Mouse (Mus musculus) effector memory CD4-positive, alpha-beta T cell, adult 7 months (primary cell): Measurements from ENCODE around the gene 4930555G01Rik. TPM values are rescaled to one million over a fixed set of nuclear protein-coding genes. Genes with fewer than 3 reads are reported as not detected.

Source experiments
- polyA plus RNA-seq: library from polyadenylated mRNA; unstranded; fragments of 100-300 nt; shearing (Covaris generic); gene quantifications from one replicate; pipeline ENCODE4 v1.2.1, GENCODE M21; 2017

Gene 4930555G01Rik
- polyA plus RNA-seq, result 0.35 TPM

GRCm38 (mm10) chr14:5050329-5050728 is at the start of gene 4930555G01Rik:
TSS of gene 4930555G01Rik (plus strand) at chr14:5050629.

DNA sequence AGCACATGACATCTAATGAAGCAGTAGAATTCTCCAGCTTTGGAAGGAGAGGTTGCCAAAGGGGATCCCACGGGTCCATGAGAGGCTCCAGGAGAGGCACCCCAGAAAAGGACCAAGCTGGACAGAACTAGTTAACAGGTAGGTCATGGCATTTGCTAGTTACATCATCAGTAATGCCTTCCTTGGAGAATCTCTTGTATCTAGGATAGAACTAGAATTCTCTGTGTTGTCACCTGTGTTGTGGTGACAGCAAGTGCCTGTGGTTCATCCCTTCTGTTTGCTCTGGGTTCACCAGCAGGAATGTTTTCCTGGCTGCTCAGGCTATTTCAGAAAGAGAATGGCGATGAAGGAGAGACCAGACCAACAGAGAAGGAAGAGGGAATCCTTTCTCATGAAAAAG is 34.8 kb upstream of the 4930555G01Rik start, which contains the start of gene Gm3298:
Gene Gm3298, plus strand, starts transcription at position 301 of the 400 bp plus-strand sequence.

GRCm38 (mm10) chr14:5070611-5071490 is 20.4 kb downstream of the 4930555G01Rik start, which contains the start of gene Gm8281:
TSS of gene Gm8281 (plus strand) at chr14:5071040.

Other genes starting within 250 kb of the 4930555G01Rik start
- gene Gm3269, start 212.5 kb upstream of the 4930555G01Rik start, polyA plus RNA-seq, result not detected
- gene Gm3264, start 195.1 kb upstream of the 4930555G01Rik start, polyA plus RNA-seq, result not detected
- gene Gm3278, start 158.2 kb upstream of the 4930555G01Rik start, polyA plus RNA-seq, result not detected
- gene Gm8297, start 66.7 kb upstream of the 4930555G01Rik start, polyA plus RNA-seq, result not detected
- not detected for gene Gm3298, start 34.7 kb upstream of the 4930555G01Rik start, polyA plus RNA-seq
- gene Gm8281, start 20.4 kb downstream of the 4930555G01Rik start, polyA plus RNA-seq, result not detected
- not detected for gene Gm8279, start 80.9 kb downstream of the 4930555G01Rik start, polyA plus RNA-seq
- not detected for gene Gm3317, start 113.9 kb downstream of the 4930555G01Rik start, polyA plus RNA-seq
- not detected for gene Gm8271, start 135.2 kb downstream of the 4930555G01Rik start, polyA plus RNA-seq
- not detected for gene Gm3526, start 210.0 kb downstream of the 4930555G01Rik start, polyA plus RNA-seq